Mouse (Mus musculus): ENCODE measurements around the gene Slc12a8.

Gene Slc12a8

GRCm38 (mm10) chr16:33698277-33698790 lies 181.2 kb downstream of the Slc12a8 start:
- no peak for DNase-seq (ENCODE audit: low spot score in 2 of 2)

GRCm38 (mm10) chr16:33700584-33700983 lies 183.5 kb downstream of the Slc12a8 start:
- no peak for DNase-seq (ENCODE audit: low spot score in 2 of 2)

GRCm38 (mm10) chr16:33701872-33702271 lies 184.7 kb downstream of the Slc12a8 start:
- no peak for DNase-seq (ENCODE audit: low spot score in 2 of 2)

DNA sequence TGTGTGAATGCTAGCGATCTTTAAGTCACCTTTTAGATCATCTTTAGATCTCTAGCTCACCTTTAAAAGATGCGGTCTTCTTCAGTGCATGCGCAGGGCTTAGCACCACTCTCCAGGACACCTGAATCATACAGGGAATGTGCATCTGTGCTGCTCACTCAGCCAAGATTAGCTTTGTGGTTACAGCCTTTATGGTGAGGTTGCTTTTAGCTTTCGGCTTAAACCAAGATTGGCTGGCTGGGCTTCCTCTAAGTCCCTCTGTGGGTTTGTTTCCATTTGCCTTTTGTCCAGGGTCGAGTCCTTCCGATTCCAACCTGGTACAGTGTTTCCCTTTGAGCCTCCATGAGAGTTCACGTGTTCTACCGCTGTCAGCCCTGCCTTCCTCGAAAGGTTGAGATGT lies 187.2 kb downstream of the Slc12a8 start:
- DNase-seq (ENCODE audit: low spot score in 2 of 2): no peak

DNA sequence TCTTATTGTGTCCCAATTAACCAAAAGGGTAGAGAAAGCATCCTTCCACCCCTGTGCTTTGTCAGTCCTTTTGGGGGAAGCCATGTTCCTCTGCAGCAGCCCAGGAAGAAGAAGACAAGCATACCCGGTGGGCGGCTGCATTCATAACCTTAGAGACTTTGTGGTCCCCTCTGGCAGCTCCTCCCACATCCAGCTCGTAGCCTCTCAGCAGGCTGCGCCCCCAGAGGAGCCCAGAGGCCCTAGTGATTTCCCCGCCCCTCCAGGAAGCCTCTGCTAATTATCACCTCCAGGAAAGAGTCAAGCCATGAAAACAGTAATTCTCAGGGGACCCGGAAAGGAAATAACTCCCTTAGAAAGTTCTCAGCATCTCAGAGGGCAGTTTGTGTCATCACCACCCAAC lies 188.1 kb downstream of the Slc12a8 start:
- DNase-seq (ENCODE audit: low spot score in 2 of 2): no peak

DNA sequence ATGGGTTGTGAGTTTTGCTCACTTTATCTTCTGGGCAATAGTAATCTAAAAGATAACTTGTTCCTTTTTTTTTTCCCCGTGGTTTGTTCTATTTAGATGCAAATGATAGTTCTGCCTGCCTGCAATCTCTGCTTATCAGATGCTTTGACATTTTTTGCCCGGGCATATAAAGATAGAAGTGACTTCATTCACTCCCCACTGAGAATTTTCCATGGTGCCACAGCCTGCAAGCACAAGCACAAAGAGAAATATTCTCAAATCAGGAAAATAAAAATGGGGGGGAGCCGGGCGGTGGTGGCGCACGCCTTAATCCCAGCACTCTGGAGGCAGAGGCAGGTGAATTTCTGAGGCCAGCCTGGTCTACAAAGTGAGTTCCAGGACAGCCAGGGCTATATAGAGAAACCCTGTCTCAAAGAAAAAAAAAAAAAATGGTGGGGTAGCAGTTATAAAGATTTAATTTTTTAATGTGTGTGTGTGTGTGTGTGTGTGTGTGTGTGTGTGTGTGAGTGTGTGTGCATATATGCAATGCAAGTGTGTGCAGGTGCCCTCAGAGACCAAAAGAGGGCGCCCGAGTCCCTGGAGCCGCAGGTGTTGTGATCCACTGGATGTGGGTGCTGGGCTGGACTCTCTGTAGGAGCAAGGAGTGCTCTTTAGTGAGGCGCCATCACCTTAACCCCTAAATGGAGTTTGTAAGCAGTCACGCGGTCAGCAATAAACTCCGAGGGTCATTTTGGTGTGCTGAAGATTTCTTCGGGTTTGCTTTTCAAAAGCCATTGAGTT lies 189.2 kb downstream of the Slc12a8 start:
- DNase-seq (ENCODE audit: low spot score in 2 of 2): no peak

DNA sequence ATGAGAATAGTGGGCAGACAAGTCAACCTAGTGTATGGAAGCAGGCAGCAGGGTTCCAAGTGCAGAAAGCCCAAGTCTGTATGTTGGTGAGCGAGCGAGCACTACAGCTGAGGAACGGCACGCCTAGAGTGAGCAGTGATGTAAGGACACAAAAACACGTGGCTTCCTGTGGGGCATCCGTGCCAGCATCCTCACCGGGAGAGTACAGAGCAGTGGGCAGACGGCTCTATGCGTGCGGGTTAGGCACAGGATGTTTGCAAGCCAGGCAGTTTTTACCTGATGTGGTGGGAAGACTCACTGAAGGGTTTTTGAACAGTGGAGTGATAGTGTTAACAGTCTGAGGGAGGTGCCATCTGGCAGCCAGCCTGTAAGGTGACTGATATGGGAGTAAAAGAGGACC lies 190.9 kb downstream of the Slc12a8 start:
- no peak for DNase-seq (ENCODE audit: low spot score in 2 of 2)

GRCm38 (mm10) chr16:33708585-33709397 lies 191.7 kb downstream of the Slc12a8 start:
- DNase-seq (ENCODE audit: low spot score in 2 of 2): no peak

Measured in frontal cortex, postnatal 10 days (tissue).